Mouse (Mus musculus) sigmoid colon, adult 10 weeks (tissue): ENCODE data around the gene Slc35b3. TPM values are rescaled to one million over a fixed set of nuclear protein-coding genes. Genes with fewer than 3 reads are reported as not detected.

Experiments used
- polyA plus RNA-seq: library from polyadenylated mRNA; stranded (reverse); fragments of 350-450 nt; fragmentation: Illumina TruSeq; extraction: RNeasy Lipid Tissue Mini Kit (QIAGEN cat#74804); gene quantifications from one replicate; pipeline ENCODE4 v1.2.3, GENCODE M21; 2014; ENCODE audit warnings: low read depth, low replicate concordance

Gene Slc35b3
- 104 TPM for polyA plus RNA-seq

DNA sequence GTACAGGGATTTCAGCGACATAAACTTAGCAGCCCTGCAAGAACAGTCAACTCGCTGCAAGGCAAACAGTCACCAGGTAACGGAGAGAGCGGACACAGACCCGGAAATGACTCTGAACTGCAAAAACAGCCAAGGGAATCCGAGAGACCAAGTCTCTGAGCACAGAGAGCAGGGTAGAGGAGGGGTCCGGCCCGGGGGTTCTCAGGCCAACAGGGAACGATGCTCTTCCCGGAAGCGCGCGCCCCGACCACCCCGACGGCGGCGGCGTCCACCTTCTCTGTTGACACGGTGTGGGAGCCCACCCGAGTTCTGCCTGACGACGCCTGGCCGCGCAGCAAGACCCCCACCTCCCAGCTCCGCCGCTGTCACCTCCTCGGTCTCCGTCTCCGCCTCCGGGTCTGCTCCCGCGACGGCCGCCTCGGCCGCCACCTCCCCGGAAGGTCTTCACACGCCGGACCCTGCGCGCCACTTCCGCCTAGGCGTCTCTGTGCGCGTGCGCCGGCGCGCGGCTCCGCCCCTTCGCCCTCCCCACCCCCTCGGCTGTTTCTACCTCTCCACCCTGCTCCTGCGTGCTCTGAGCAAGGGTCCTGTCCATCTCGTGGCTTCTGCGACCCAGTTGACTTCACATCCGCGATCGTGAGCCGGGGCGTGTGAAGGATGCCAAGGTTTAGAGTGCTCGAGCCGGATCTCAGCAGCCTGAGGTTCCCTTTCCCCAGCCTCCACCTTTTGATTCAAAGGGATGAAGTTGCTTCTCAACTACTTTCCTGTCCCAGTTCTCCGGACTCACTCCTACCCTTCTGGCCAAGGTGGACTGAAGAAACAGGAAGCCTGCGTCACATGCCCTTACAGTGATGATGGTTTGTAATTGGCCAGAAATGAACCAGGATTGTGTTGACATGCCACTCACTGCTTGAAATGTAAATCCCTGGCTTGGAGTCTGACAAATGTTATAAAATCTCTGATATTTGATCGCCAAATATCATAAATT is at the start of gene Slc35b3:
Slc35b3 (minus strand) TSS at position 813 of the 988 bp plus-strand sequence.

